Mouse (Mus musculus) T-helper 1 cell (primary cell): Measurements from ENCODE around the gene Pzp.

Experiments
- in situ Hi-C: fragments of 300-600 bp; cut with MboI, MseI; formaldehyde crosslinking; loops from one replicate; pipeline ENCODE4 v1.15.1; 2025; ENCODE audit warnings: high pct_unique_total_duplicates

The Pzp gene

DNA sequence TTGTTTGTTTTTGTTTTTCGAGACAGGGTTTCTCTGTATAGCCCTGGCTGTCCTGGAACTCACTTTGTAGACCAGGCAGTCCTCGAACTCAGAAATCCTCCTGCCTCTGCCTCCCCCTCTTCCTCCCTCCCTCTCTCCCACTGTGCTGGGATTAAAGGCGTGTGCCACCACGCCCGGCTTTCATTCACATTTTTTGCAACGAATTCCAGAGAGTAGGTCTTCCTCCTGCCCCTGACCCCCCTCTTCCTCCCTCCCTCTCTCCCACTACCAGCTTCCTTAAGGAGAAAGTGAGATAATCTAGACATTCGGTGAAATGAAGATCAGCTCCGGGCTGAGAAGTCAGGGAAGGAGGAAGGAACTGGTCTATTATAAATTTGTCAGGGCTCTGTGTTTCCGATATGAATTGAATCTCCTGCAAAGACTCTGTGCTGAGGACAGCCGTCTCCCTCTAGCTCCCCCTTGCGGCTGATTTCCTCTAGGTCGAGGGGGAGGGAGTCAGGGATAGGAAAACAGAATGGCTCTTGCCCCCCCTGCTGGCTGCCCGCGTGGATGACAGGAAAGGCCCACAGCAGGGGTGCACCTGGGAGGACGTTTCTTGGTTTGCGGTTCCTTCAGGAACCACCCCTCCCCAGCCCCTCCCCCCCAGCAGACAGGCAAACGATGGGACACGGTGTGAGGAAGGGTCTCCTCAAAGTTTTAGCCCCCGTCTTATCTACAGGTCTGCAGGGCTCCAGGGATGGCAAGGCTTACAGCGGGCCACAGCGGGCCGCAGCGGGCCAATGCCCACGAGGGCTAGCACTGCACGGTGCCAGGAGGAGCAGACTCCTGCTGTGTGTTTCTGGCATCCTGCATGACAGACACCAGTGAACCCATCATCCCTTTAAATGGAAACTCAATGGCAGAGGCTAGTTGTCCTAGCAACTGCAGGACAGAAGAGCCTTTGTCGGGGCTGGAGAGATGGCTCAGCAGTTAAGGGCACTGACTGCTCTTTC lies 46.8 kb downstream of the Pzp start:
- in situ Hi-C loops: no loop called here

DNA sequence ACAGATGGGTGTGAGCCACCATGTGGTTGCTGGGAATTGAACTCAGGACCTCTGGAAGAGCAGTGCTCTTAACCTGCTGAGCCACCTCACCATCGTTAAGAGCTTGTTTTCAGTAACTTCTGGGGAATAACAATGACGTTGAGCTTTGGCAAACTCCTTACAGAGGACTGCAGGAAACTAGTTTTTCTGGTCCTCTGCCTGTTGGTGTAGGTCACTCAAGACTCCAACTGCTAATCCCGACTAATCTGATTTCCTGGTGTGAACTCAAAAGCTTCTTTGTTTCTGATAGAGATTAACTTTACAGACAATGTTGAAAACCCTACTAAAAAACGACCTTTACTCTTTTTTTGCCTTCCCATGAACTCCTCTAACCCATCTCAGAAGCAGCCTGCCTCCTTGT lies 49.0 kb downstream of the Pzp start:
- in situ Hi-C loops: no loop called here

- in situ Hi-C loops: no loop called here
Measured at GRCm38 (mm10) chr6:128474112-128474511, 52.4 kb downstream of the Pzp start.

DNA sequence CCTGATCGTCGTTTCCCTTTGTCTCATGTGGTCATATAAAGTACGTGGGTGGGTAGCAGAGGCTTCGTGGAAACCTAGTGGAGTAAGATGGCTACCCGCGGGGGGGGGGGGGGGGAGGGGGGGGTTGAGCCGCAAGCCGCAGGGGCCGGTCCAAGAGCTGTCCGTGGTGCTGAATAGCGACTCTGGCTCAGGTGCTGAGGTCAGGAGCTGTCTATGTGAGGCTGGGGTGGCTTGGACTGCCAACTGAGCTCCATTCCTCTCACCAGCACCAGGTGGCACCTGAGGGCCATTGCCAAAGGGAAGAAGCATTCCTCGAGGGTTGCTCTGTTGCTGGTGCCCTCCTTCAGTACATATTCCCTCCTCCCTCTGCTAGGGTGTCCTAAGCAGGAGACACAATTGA lies 57.1 kb downstream of the Pzp start:
- in situ Hi-C loops: no loop called here

GRCm38 (mm10) chr6:128467298-128467697 lies 59.2 kb downstream of the Pzp start:
- in situ Hi-C loops: no loop called here

GRCm38 (mm10) chr6:128466563-128466962 lies 60.0 kb downstream of the Pzp start:
- in situ Hi-C loops: no loop called here

GRCm38 (mm10) chr6:128466043-128466442 lies 60.5 kb downstream of the Pzp start:
- in situ Hi-C loops: no loop called here

DNA sequence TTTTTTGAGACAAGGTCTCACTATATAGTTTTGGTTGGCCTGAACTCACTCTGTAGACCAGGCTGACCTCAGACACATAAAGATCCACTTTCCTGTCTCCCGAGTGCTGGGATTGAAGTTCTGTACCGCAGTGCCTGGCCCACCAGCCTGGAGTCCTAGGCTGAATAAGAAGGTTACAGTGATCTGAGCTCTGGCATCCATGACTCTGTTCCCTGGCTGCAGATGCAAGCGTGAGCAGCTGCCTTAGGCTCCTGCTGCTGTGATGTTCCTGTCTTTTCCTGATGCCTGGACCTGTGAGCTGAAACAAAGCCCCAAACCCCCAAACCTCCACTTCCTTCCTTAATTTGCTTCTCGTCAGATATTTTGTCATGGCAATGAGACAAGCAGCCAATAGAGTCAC lies 61.5 kb downstream of the Pzp start:
- in situ Hi-C loops: no loop called here

- in situ Hi-C loops: no loop called here
Measured at GRCm38 (mm10) chr6:128461606-128462005, 64.9 kb downstream of the Pzp start.

DNA sequence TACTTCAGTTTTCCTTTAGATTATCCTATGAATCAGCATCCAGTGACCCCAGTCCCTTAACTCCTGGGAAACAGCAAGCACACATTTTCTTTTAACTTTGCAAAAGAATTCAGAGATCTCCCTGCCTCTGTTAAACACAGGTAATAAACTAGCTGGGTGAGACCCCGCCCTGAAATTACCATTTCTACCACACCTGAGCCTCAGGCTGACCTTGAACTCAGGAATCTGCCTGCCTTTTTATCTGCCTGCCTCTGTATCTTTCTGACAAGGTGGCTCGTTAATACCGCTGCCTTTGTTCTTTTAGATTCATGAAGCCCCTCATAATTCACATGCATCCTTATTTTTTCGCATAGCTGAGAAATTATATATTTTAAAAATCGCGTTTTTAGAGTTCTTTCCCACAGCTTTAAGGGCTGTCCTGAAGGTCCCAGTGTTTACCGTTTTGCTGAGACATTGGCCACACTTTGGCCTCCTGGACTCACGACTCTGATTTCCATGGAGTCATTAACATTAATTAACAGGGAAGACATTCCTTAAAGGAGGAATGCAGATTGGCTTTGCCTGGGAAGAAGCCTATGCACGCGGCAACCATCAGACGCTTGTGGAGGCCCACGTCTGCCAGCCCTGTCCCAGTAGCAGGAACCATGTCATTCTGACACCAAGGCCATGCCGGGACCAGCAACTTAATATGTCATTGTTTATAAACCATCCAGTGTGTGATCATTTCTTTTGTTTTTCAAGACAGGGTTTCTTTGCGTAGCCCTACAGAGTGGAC lies 65.6 kb downstream of the Pzp start:
- in situ Hi-C loops: no loop called here

DNA sequence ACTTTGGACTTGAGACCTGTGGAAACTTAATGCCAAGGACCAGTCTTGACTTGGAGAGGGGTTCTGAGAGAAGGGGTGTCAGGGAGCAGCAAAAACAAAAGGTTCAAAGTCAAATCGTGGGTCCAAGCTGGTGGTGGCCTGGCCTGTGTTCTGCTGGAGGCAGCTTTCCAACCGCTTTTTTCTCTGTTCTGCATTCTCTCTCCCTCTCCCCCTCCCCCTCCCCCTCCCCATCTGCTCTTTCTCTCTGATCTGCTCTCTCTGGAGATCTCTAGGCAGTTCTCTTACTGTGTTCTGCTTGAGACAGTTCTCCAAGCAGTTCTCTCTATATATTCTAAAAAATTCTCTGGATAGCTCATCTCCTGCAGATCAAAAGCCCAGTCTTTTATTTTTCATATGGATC lies 66.2 kb downstream of the Pzp start:
- in situ Hi-C loops: no loop called here

GRCm38 (mm10) chr6:128457186-128457585 lies 69.3 kb downstream of the Pzp start:
- in situ Hi-C loops: no loop called here

DNA sequence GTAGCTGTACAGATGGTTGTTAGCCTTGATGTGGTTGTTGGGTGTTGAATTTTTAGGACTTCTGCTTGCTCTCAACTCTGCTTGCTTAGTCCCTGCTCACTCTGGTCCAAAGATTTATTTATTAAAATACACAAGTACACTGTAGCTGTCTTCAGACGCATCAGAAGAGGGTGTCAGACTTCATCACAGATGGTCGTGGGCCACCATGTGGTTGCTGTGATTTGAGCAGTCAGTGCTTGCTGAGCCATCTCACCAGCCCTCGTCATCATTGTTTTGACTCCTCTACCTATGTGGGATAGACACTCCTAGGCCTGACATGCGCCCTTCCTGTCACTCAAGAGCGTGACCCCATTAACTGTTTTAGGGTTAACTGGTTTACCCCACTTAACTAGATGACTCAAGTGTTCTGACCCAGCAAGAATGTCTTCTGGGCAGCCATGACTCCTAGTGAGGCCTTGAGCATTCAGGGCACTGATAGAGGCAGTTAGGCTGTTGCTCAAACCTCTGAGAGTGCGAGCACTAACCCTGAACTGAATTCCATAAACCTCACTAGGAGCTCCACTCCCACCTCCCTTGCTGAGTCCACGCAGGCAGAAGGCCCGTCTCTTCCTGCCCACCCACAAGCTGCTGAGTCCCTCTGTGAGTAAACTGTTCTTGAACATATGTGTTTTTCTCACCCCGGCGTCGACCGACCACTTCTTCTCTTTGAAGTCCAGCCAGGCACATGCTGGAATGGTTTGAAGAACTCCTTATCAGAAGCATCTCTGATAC lies 70.5 kb downstream of the Pzp start:
- in situ Hi-C loops: no loop called here

DNA sequence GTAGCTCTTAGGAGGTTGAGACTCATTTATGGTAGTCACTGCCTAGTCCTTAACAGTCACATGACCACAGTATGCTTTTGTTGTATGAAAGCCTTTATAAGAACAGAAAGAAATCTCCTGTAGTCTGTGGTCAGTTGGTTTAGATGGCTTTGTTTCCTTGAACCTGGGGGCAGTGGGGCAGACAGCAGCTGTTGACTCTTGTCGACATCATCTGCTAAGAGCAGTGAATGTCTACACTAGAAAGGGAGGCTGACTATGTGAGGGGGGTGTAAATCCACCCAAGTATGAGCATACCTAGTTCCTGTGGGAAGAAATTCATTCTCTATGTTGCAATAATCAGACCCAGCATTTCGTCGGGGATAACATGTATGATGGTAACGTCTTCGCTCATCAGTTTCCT lies 79.5 kb downstream of the Pzp start:
- in situ Hi-C loops: no loop called here

DNA sequence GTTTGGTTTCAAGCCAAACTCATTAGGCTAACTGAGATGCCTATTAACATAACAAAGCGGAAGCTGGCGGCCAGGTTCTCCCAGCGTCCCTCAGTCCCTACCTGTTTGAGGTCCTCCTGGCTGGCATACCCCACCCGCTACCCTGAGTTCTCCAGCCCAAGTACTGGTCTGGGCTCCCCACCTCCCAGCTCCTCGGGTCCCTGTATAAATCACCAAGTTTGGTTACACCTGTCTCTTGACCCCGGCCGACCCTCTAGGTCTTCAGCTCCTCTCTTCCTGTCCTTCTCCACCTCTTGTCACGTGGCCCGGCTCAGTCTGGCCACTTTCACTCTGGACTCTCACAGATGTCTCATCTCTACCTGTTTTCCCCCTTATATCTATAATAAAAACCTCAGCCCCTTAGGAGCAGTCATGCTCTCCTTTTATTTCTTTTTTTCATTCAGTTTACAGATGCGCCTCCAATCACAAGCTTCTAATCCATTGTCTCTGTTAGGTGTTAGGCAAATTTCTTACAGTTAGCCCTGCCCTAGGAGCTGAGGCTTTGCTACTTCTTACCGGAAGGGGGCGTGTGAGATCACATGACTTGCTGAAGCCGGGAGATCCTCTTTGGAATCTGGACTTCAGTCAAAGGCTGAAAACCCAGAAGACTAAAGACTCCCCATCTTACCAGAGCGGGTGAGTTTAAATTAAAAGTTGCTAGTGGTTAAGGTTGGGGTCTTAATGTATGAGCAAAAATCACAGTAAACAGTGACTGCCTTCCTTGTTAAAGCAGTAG lies 80.6 kb downstream of the Pzp start:
- in situ Hi-C loops: no loop called here

- in situ Hi-C loops: no loop called here
Measured at GRCm38 (mm10) chr6:128440238-128440637, 86.3 kb downstream of the Pzp start.

GRCm38 (mm10) chr6:128438871-128439341 lies 87.6 kb downstream of the Pzp start:
- in situ Hi-C loops: loop anchor here (10.0 kb wide), 1 partner anchor 976 kb away; no protein-coding TSS in a partner anchor

GRCm38 (mm10) chr6:128438317-128438870 lies 88.1 kb downstream of the Pzp start, which contains the start of gene Fkbp4:
Gene Fkbp4, minus strand, starts transcription at chr6:128438677.
- in situ Hi-C loops: loop anchor here (10.0 kb wide), 1 partner anchor 976 kb away; no protein-coding TSS in a partner anchor

- in situ Hi-C loops: loop anchor here (10.0 kb wide), 1 partner anchor 977 kb away; no protein-coding TSS in a partner anchor
Measured at GRCm38 (mm10) chr6:128437731-128438316, 88.7 kb downstream of the Pzp start.

DNA sequence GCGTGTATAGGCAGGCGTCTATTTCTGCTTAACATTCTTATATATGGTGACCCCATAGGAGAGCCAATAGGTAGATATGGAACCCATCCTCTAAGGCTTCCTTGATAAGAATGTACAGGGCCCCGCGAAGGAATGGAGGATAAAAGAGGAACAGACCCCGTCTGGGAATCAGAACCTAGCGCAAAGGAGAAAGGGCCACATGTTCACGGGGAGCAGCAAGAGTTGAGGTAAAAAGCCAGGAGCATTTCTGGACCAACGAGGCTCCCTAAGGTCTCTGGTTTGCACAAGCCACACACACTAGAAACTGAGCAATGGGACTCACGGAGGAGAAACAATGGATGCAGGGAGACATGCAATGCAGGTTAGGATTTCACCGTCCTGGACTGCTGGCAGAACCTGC lies 89.2 kb downstream of the Pzp start:
- in situ Hi-C loops: loop anchor here (10.0 kb wide), 1 partner anchor 978 kb away; no protein-coding TSS in a partner anchor
